Mouse (Mus musculus) ES-E14 (cell line): ENCODE measurements at regions not wholly inside any gene's neighbourhood (a gene's known extent, or its start where the extent isn't known, plus 50 kb on each side); places are given as distances from the start of the nearest gene placed in this dataset.

Experiments used
- MAFK ChIP-seq: IDR thresholded peaks from 2 replicates; pipeline ENCODE4 v1.6.1; 2014; ENCODE audit warnings: mild to moderate bottlenecking, low read depth, low read length, inconsistent platforms; ENCODE audit not compliant: insufficient read depth
- ZC3H11A ChIP-seq: IDR thresholded peaks from 2 replicates; pipeline ENCODE4 v1.6.1; 2012; ENCODE audit warnings: low read depth, mild to moderate bottlenecking, inconsistent platforms, low read length, borderline replicate concordance
- ZNF384 ChIP-seq: IDR thresholded peaks from 2 replicates; pipeline ENCODE4 v1.6.1; 2012; ENCODE audit warnings: low read depth, low read length, inconsistent platforms

GRCm38 (mm10) chr3:155777025-155777424, 683.8 kb downstream of the Lrriq3 start:
- TF ChIP-seq ZC3H11A (no peak), MAFK (no peak), ZNF384 (no peak)
